Mouse (Mus musculus) common myeloid progenitor, adult 5-6 weeks (primary cell): ENCODE data around the gene Gm29735. TPM values are rescaled to one million over a fixed set of nuclear protein-coding genes. Genes with fewer than 3 reads are reported as not detected.
A peak's percentile ranks its signal among the peaks of the same experiment; 100 is the strongest.
"Not testable (repeated sequence)": the region's sequence is repeated elsewhere in the genome, so short reads cannot be mapped to it uniquely, and the experiment has no call there.

Source experiments
- ATAC-seq: replicated peaks from 2 replicates; pipeline ENCODE4 v1.8.0; 2016; ENCODE audit warnings: low read depth, mild to moderate bottlenecking, moderate TSS enrichment, inconsistent platforms; ENCODE audit not compliant: poor library complexity, severe bottlenecking
- total RNA-seq: library from RNA; stranded (forward); fragments of 200-1000, 187-1606 nt; gene quantifications from 2 replicates; pipeline ENCODE4 v1.2.3, GENCODE M21; 2017

Gene Gm29735
- not detected in 2 replicates for total RNA-seq

GRCm38 (mm10) chr7:142157013-142157412 is at the start of gene Gm29735:
Gene Gm29735 (minus strand): TSS chr7:142157113.
- not testable (repeated sequence) for ATAC-seq

DNA sequence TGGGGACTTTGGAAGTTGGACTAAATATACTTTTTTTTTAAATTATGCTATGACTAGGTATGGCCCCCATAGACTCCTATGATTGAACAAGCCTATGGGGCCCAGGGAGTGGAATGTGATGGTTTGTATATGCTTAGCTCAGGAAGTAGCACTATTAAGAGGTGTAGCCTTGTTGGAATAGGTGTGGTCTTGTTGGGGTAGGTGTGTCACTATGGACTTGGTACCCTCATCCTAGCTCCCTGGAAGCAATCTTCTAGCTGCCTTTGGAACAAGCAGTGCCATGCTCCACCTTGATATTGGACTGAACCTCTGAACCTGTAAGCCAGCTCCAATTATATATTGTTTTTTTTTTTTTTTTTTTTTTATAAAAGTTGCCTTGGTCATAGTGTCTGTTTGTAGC is 48.6 kb upstream of the Gm29735 start:
- ATAC-seq: no peak

DNA sequence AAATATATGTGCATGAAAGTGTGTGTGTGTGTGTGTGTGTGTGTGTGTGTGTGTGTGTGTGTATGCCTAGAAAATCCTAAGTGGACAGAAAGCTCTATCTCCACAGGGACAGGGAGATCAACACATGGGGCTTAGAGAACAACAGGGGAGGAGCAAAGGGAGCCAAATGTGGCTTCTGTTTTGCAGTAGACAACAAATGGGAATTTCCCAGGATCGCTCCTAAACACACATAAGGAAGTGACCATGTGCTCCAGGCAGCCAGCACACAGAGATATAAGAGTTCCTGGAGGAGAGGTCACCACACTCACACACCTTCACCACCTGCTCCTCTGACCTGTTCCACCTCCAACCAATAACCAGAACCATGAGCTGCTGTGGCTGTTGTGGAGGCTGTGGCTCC is 44.2 kb upstream of the Gm29735 start, which contains the start of gene Krtap5-3:
Gene Krtap5-3 (plus strand): TSS at position 301 of the 400 bp plus-strand sequence.
- no peak for ATAC-seq

DNA sequence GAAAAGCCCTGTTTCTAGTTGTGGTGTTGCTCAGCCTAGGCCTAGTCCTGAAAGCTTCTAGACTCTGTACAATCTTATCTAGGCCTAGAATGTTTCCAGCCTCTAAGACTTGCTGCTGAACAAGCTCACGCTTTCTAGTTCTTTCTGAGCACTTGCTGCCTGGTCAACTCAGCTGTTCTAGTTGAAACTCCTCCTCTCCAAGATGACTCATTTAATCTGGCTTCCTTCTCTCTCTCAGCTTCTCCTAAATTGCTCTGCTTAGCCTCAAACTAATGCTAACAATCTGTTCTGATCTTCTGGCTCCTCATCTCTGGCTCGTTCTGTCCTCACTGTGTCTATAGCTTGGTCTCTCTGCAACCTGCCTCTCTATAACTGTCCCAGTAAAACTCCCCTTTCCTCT is 41.8 kb upstream of the Gm29735 start:
- ATAC-seq: no peak

- ATAC-seq: no peak
Observed at GRCm38 (mm10) chr7:142190289-142190688, 33.4 kb upstream of the Gm29735 start, which contains the start of gene Gm10153. Gene Gm10153 (minus strand): TSS chr7:142190389.

GRCm38 (mm10) chr7:142188156-142188555 is 31.2 kb upstream of the Gm29735 start:
- ATAC-seq: no peak

- ATAC-seq: no peak
Observed at GRCm38 (mm10) chr7:142181021-142181420, 24.1 kb upstream of the Gm29735 start.

DNA sequence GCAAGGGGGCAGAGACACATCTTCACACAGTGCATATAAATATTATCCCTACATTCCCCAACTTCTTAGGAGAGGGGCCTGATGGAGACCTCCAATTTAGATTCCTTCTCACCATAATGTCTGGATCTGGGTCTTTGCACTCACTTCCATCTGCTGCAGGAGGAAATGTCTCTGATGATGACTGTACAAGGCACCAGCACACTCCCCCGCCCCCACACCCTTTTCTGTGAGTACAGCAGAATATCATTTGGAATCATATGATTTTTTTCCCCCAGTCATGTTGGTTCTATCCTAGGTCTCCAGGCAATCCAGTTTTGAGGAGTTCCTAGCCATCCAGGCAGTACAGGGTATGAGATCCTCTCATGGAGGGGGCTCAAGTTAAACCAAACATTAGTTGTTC is 21.8 kb upstream of the Gm29735 start:
- ATAC-seq: no peak

DNA sequence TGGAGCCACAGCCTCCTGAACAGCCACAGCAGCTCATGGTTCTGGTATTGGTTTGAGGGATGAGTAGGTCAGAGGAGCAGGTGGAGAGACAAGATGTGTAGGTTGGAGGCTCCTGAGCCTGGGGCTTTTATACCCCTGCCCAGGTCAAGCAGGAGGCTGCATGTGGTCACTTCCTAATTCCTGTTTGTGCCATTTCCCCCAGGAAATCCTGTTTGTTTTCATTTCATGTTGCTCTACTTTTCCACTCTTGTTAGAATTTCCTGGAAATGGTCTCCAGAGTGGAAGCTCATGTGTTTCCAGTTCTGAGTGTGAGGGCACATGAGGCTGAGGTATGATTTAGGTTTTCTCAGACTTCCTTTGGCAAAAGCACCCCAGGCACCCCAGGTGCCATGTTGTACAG is 19.0 kb upstream of the Gm29735 start, which contains the start of gene Krtap5-2:
Gene Krtap5-2 (minus strand): TSS at position 101 of the 400 bp plus-strand sequence.
- ATAC-seq: not testable (repeated sequence)

GRCm38 (mm10) chr7:142169836-142170235 is 12.9 kb upstream of the Gm29735 start:
- peak; percentile 71; the same call in 1 of the 2 replicates for ATAC-seq

GRCm38 (mm10) chr7:142165639-142166038 is 8.7 kb upstream of the Gm29735 start, which contains the start of gene Gm4553:
Gene Gm4553 (minus strand): TSS chr7:142165739.
- ATAC-seq: not testable (repeated sequence)

DNA sequence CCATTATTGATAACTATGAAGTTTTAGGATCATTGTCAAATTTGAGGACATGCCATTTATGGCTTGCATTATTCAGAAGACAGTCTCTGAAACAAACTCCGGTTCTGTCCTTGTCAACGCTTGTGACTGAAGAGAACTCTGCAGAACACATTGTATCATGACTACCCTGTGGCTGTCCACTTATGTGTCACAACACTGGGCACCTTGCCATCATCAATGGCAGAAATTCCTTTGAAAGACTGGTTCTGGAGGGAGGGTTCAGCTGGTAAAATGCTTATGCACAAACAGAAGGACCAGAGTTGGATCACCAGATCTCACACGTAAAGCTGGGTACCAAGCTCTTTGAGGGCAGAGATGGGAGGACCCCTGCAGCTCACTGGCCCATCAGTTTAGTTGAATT is 2.5 kb upstream of the Gm29735 start:
- ATAC-seq: no peak

DNA sequence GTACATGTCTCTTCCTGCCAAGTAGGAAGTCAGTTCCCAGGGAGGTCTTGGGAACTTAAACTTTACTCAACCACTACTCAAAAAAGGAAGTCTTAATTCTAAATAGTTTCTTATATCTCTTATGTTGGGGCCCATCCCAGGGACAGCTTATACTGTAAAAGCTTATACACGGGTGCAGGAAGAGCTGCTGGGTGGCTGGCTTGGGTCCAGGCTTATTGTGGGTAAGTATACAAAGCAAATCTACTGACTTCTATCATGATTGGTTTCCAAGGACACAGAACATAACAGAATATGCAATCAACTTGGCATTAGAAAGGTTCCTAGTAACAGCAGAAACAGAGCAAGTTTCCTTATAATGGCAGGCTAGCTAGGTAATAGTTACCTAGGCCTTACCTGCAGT is 1.6 kb downstream of the Gm29735 start:
- ATAC-seq: no peak

GRCm38 (mm10) chr7:142152191-142152590 is 4.7 kb downstream of the Gm29735 start:
- ATAC-seq: no peak

- ATAC-seq: no peak
Observed at GRCm38 (mm10) chr7:142148633-142149032, 8.3 kb downstream of the Gm29735 start.

GRCm38 (mm10) chr7:142146033-142146432 is 10.9 kb downstream of the Gm29735 start:
- ATAC-seq: 0 out of 2 replicates have a peak, but pooled peaks have one; percentile 58

- ATAC-seq: no peak
Observed at GRCm38 (mm10) chr7:142145413-142145940, 11.4 kb downstream of the Gm29735 start.

- no peak for ATAC-seq
Observed at GRCm38 (mm10) chr7:142144507-142144906, 12.4 kb downstream of the Gm29735 start, which contains the start of gene Gm45337. Gene Gm45337 (minus strand): TSS chr7:142144607.

- peak; percentile 77 for ATAC-seq
Observed at GRCm38 (mm10) chr7:142143506-142144010, 13.4 kb downstream of the Gm29735 start.

DNA sequence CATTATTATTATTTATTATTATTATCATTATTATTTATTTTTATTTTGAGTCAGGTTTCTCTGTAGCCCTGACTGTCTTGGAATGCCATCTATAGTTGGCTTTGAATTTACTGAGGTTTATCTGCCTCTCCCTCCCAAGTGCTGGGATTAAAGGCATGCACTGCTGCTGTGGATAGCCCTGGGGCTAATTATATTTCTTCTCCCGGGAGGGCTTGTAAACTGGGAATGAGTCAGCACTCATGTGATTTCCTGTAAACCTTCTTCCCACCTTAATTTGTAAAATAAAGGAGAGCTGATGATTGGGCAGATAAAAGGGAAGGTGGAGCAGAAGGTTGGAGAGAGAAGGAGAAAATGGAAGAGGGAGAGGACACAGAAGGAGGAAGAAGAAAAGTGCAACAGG is 16.2 kb downstream of the Gm29735 start:
- ATAC-seq: no peak

DNA sequence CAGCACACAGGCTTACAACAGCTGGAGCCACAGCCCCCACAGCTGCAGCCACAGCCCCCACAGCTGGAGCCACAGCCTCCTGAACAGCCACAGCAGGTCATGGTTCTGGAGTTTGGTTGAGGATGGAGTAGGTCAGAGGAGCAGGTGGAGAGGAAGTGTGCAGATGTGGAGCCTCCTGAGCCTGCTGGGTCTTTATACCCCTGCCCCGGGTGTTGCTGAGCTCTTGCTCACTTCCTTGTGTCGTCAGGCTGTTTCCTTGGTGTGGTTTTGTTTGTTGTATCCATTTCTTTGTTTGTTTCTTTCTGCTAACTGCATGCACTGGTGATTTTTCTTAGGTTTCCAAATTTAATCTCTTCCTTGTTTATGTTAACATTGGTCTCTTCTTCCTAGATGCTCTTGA is 21.0 kb downstream of the Gm29735 start, which contains the start of gene Gm39115:
Gene Gm39115 (minus strand): TSS at position 101 of the 400 bp plus-strand sequence.
- not testable (repeated sequence) for ATAC-seq
